ENCODE assay signal across 8 mouse cellular contexts in the genomic region with DNA sequence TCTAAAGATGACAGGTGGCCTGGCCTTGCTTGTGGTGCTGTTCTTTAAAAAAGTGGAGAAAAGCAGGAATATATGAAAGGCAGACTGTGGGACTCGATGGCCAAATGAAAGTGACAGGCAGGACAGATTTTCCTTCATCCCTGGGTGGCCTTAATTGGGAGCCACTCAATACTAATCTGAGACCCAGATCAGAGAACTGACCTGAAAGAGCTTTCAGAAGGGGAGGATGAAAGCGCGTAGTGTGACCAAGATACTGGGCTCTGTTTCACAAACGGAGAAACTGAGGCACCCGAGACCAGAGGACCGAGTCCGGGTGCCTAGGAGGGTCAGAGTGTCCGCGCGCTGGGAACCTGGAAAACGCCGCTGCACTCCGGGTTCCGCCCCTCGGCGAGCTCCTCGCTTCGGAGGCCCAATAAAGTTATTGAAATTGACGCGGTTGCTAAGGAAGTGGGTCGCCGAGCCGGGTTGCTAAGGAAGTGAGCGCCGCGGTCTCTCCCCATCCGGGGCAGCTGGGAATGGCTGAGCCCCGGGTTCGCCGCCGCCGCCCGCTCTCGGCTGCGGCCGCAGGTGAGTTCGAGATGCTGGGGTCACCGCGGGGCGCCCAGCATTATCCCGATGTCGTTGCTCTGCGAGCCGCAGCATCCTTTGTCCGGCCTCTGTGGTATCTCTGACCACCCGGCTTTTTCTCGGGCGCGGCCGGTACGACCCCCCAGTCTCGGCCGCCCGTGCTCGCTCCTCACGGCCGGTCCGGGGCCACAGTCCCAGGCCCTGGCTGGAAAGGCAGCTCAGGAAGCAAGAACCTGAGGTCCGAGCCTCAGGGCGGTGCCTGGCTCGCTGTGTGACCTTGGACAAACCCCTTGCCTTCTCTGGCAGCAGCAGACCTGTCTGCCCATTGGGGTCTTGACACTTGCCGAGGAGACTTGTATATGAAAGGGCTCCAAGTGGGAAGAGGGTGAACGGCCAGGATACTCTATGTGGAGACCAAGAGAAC. TPM values are rescaled to one million over a fixed set of nuclear protein-coding genes. Genes with fewer than 3 reads are reported as not detected.
DNase-seq lines count a peak whose midpoint lies in the region; ATAC-seq lines count a peak whose summit lies in the region.

A gene (plus strand): TSS at position 476 of the 991 bp plus-strand sequence.

- under 1% methylated on average over 63 of the region's 63 CpGs for WGBS in hindbrain, embryonic 12.5 days

- peak within 1 kb of the TSS; percentile 95 for H3K9ac ChIP-seq in hindbrain, embryonic 12.5 days

- H3K27ac ChIP-seq in hindbrain, embryonic 12.5 days: peak within 1 kb of the TSS; percentile 19; the same call in 1 of the 2 replicates

- no peaks in the 10 kb centered on the region for H3K36me3 ChIP-seq in hindbrain, embryonic 12.5 days

- ATAC-seq in hindbrain, embryonic 12.5 days (ENCODE audit: low FRiP score): peak; percentile 89

- no peaks in the 10 kb centered on the region for H3K27me3 ChIP-seq in hindbrain, embryonic 12.5 days

- no peaks in the 10 kb centered on the region for H3K9me3 ChIP-seq in hindbrain, embryonic 12.5 days (replicated peaks)

- H3K4me2 ChIP-seq in hindbrain, embryonic 12.5 days (replicated peaks): peak within 1 kb of the TSS; percentile 87

- H3K4me3 ChIP-seq in hindbrain, embryonic 12.5 days: peak within 1 kb of the TSS; percentile 89

- DNase-seq in Muller cell, postnatal 12 days (ENCODE audit: inconsistent ontology term): peak; percentile 87
- peak; percentile 86 for DNase-seq in cerebellum, adult 9-11 months
- peak; percentile 82 to 87 for DNase-seq in frontal cortex, postnatal 10 days (ENCODE audit: low spot score in 2 of 2)
- peak; percentile 81 to 91 for DNase-seq in layer of hippocampus, postnatal 14 days (ENCODE audit: low spot score in 2 of 2)
- peak; percentile 89 for DNase-seq in lung, postnatal 14 days
- peak; percentile 73 for DNase-seq in retina, adult 2 months (ENCODE audit: low read depth, low spot score)
- peak; percentile 87 to 91 for DNase-seq in thymus, postnatal 36 days

- H3K4me1 ChIP-seq in hindbrain, embryonic 12.5 days: peaks cover 17% of the 10 kb centered on the region

RNA-seq across cellular contexts. Expression of the gene that starts here (rescaled TPM):
- polyA plus RNA-seq in hindbrain, embryonic 12.5 days (2016; fragmentation: Nextera tagmentation; extraction: Ambion mirVana): 12.3 and 12.7 TPM in 2 replicates
- total RNA-seq in layer of hippocampus, postnatal 14 days (2021): 10 to 100 TPM; 63.5 to 69.2 TPM

Comparison
In these comparisons a context has a peak if more than half of its experiments do, and no peak if none do; other contexts are left out.
1. Peak in every context shown above with its lines: DNase-seq, ATAC-seq, H3K4me3 ChIP-seq and H3K27ac ChIP-seq.